Mouse (Mus musculus): Measurements from ENCODE around the gene Ntn1. TPM values are rescaled to one million over a fixed set of nuclear protein-coding genes. Genes with fewer than 3 reads are reported as not detected.

The Ntn1 gene
- polyA plus RNA-seq, 1 experiment from 2014 or later = 17.7 TPM

- no peaks in the 10 kb centered on the region for H3K4me1 ChIP-seq (ENCODE audit: control insufficient read depth, insufficient read depth, low read length)
- 0 out of 2 replicates have a peak, but pooled peaks have one; percentile 39 for ATAC-seq (replicated peaks; ENCODE audit: extremely low read depth, insufficient read depth, low FRiP score)
- no peaks in the 10 kb centered on the region for H3K27me3 ChIP-seq (ENCODE audit: control insufficient read depth, insufficient read depth, low read length)
- 75% methylated on average over 10 of the region's 10 CpGs for WGBS
- no peak overlapping the region for H3K27ac ChIP-seq (ENCODE audit: low read length)
- no peak overlapping the region for H3K9ac ChIP-seq (ENCODE audit: low read length)
- no peaks in the 10 kb centered on the region for H3K9me3 ChIP-seq (replicated peaks; ENCODE audit: control insufficient read depth, low read length)
- H3K4me2 ChIP-seq (ENCODE audit: low read depth, low read length) = no peak overlapping the region
- H3K36me3 ChIP-seq (ENCODE audit: control insufficient read depth, insufficient read depth) = 0 out of 2 replicates have a peak, but pooled peaks cover 1% of the 10 kb centered on the region
- H3K4me3 ChIP-seq (ENCODE audit: low read length) = no peak overlapping the region
Observed at GRCm38 (mm10) chr11:68261162-68261892, 139.3 kb downstream of the Ntn1 start.

- H3K4me1 ChIP-seq (ENCODE audit: control insufficient read depth, insufficient read depth, low read length) = no peaks in the 10 kb centered on the region
- 93% methylated on average over 6 of the region's 6 CpGs for WGBS
- no peak overlapping the region for H3K4me3 ChIP-seq (ENCODE audit: low read length)
- H3K27me3 ChIP-seq (ENCODE audit: control insufficient read depth, insufficient read depth, low read length) = no peaks in the 10 kb centered on the region
- no peak for ATAC-seq (replicated peaks; ENCODE audit: extremely low read depth, insufficient read depth, low FRiP score)
- no peak overlapping the region for H3K27ac ChIP-seq (ENCODE audit: low read length)
- no peak overlapping the region for H3K4me2 ChIP-seq (ENCODE audit: low read depth, low read length)
- peaks cover 9% of the 10 kb centered on the region; the same call in 1 of the 2 replicates for H3K36me3 ChIP-seq (ENCODE audit: control insufficient read depth, insufficient read depth)
- no peaks in the 10 kb centered on the region for H3K9me3 ChIP-seq (replicated peaks; ENCODE audit: control insufficient read depth, low read length)
- no peak overlapping the region for H3K9ac ChIP-seq (ENCODE audit: low read length)
Observed at GRCm38 (mm10) chr11:68260399-68260798, 140.2 kb downstream of the Ntn1 start.

GRCm38 (mm10) chr11:68258498-68258897, 142.1 kb downstream of the Ntn1 start:
- no peak overlapping the region for H3K4me3 ChIP-seq (ENCODE audit: low read length)

GRCm38 (mm10) chr11:68253531-68253930, 147.1 kb downstream of the Ntn1 start:
- peaks cover 13% of the 10 kb centered on the region; the same call in 1 of the 2 replicates for H3K36me3 ChIP-seq (ENCODE audit: control insufficient read depth, insufficient read depth)
- WGBS = 61% methylated on average over 7 of the region's 7 CpGs
- ATAC-seq (replicated peaks; ENCODE audit: extremely low read depth, insufficient read depth, low FRiP score) = peak; percentile 32; the same call in 1 of the 2 replicates
- H3K4me2 ChIP-seq (ENCODE audit: low read depth, low read length) = no peak overlapping the region
- H3K27ac ChIP-seq (ENCODE audit: low read length) = no peak overlapping the region
- no peak overlapping the region for H3K9ac ChIP-seq (ENCODE audit: low read length)
- no peaks in the 10 kb centered on the region for H3K4me1 ChIP-seq (ENCODE audit: control insufficient read depth, insufficient read depth, low read length)
- H3K4me3 ChIP-seq (ENCODE audit: low read length) = no peak overlapping the region
- H3K27me3 ChIP-seq (ENCODE audit: control insufficient read depth, insufficient read depth, low read length) = no peaks in the 10 kb centered on the region
- H3K9me3 ChIP-seq (replicated peaks; ENCODE audit: control insufficient read depth, low read length) = peaks cover 4% of the 10 kb centered on the region; the same call in 1 of the 2 replicates

More at GRCm38 (mm10) chr11:68258498-68258897, 142.1 kb downstream of the Ntn1 start:
- no peaks in the 10 kb centered on the region for H3K4me1 ChIP-seq (ENCODE audit: control insufficient read depth, insufficient read depth, low read length)
- H3K27me3 ChIP-seq (ENCODE audit: control insufficient read depth, insufficient read depth, low read length) = no peaks in the 10 kb centered on the region
- H3K9ac ChIP-seq (ENCODE audit: low read length) = no peak overlapping the region
- H3K4me2 ChIP-seq (ENCODE audit: low read depth, low read length) = no peak overlapping the region
- H3K27ac ChIP-seq (ENCODE audit: low read length) = no peak overlapping the region
- peaks cover 2% of the 10 kb centered on the region; the same call in 1 of the 2 replicates for H3K9me3 ChIP-seq (replicated peaks; ENCODE audit: control insufficient read depth, low read length)
- H3K36me3 ChIP-seq (ENCODE audit: control insufficient read depth, insufficient read depth) = peaks cover 13% of the 10 kb centered on the region; the same call in 1 of the 2 replicates
- 60% methylated on average over 4 of the region's 4 CpGs for WGBS
- ATAC-seq (replicated peaks; ENCODE audit: extremely low read depth, insufficient read depth, low FRiP score) = no peak

GRCm38 (mm10) chr11:68250106-68250505, 150.5 kb downstream of the Ntn1 start:
- Histone ChIP-seq H3K27ac (ENCODE audit: low read length) (no peak overlapping the region), H3K9me3 (replicated peaks; ENCODE audit: control insufficient read depth, low read length) (peaks cover 4% of the 10 kb centered on the region; the same call in 1 of the 2 replicates), H3K9ac (ENCODE audit: low read length) (no peak overlapping the region), H3K36me3 (ENCODE audit: control insufficient read depth, insufficient read depth) (0 out of 2 replicates have a peak, but pooled peaks cover 3% of the 10 kb centered on the region), H3K4me3 (ENCODE audit: low read length) (no peak overlapping the region), H3K4me1 (ENCODE audit: control insufficient read depth, insufficient read depth, low read length) (no peaks in the 10 kb centered on the region), H3K27me3 (ENCODE audit: control insufficient read depth, insufficient read depth, low read length) (no peaks in the 10 kb centered on the region), H3K4me2 (ENCODE audit: low read depth, low read length) (no peak overlapping the region)
- 84% methylated on average over 6 of the region's 6 CpGs for WGBS
- no peak for ATAC-seq (replicated peaks; ENCODE audit: extremely low read depth, insufficient read depth, low FRiP score)

- no peak for ATAC-seq (replicated peaks; ENCODE audit: extremely low read depth, insufficient read depth, low FRiP score)
- Histone ChIP-seq H3K4me2 (ENCODE audit: low read depth, low read length) (no peak overlapping the region), H3K9ac (ENCODE audit: low read length) (no peak overlapping the region), H3K9me3 (replicated peaks; ENCODE audit: control insufficient read depth, low read length) (peaks cover 2% of the 10 kb centered on the region; the same call in 1 of the 2 replicates), H3K36me3 (ENCODE audit: control insufficient read depth, insufficient read depth) (peaks cover 7% of the 10 kb centered on the region; the same call in 1 of the 2 replicates), H3K27ac (ENCODE audit: low read length) (no peak overlapping the region), H3K4me3 (ENCODE audit: low read length) (no peak overlapping the region), H3K4me1 (ENCODE audit: control insufficient read depth, insufficient read depth, low read length) (no peaks in the 10 kb centered on the region), H3K27me3 (ENCODE audit: control insufficient read depth, insufficient read depth, low read length) (no peaks in the 10 kb centered on the region)
- 52% methylated on average over 6 of the region's 6 CpGs for WGBS
Observed at GRCm38 (mm10) chr11:68247897-68248296, 152.7 kb downstream of the Ntn1 start.

GRCm38 (mm10) chr11:68244992-68245261, 155.7 kb downstream of the Ntn1 start:
- Histone ChIP-seq H3K27me3 (ENCODE audit: control insufficient read depth, insufficient read depth, low read length) (no peaks in the 10 kb centered on the region), H3K27ac (ENCODE audit: low read length) (no peak overlapping the region), H3K4me2 (ENCODE audit: low read depth, low read length) (no peak overlapping the region), H3K4me1 (ENCODE audit: control insufficient read depth, insufficient read depth, low read length) (no peaks in the 10 kb centered on the region), H3K36me3 (ENCODE audit: control insufficient read depth, insufficient read depth) (peaks cover 7% of the 10 kb centered on the region; the same call in 1 of the 2 replicates), H3K4me3 (ENCODE audit: low read length) (no peak overlapping the region), H3K9me3 (replicated peaks; ENCODE audit: control insufficient read depth, low read length) (no peaks in the 10 kb centered on the region; the same call in 1 of the 2 replicates), H3K9ac (ENCODE audit: low read length) (no peak overlapping the region)
- WGBS = 87% methylated on average over 5 of the region's 5 CpGs
- ATAC-seq (replicated peaks; ENCODE audit: extremely low read depth, insufficient read depth, low FRiP score) = no peak

- WGBS = 65% methylated on average over 16 of the region's 16 CpGs
- ATAC-seq (replicated peaks; ENCODE audit: extremely low read depth, insufficient read depth, low FRiP score) = no peak
Observed at GRCm38 (mm10) chr11:68244254-68244991, 156.2 kb downstream of the Ntn1 start.

GRCm38 (mm10) chr11:68239756-68240155, 160.9 kb downstream of the Ntn1 start:
- no peak overlapping the region for H3K27ac ChIP-seq (ENCODE audit: low read length)
- H3K9ac ChIP-seq (ENCODE audit: low read length) = no peak overlapping the region
- no peaks in the 10 kb centered on the region; the same call in 1 of the 2 replicates for H3K9me3 ChIP-seq (replicated peaks; ENCODE audit: control insufficient read depth, low read length)
- 60% methylated on average over 5 of the region's 5 CpGs for WGBS
- H3K4me2 ChIP-seq (ENCODE audit: low read depth, low read length) = no peak overlapping the region
- no peak overlapping the region for H3K4me3 ChIP-seq (ENCODE audit: low read length)
- H3K27me3 ChIP-seq (ENCODE audit: control insufficient read depth, insufficient read depth, low read length) = no peaks in the 10 kb centered on the region
- ATAC-seq (replicated peaks; ENCODE audit: extremely low read depth, insufficient read depth, low FRiP score) = no peak
- H3K4me1 ChIP-seq (ENCODE audit: control insufficient read depth, insufficient read depth, low read length) = peaks cover 2% of the 10 kb centered on the region; the same call in 1 of the 2 replicates
- H3K36me3 ChIP-seq (ENCODE audit: control insufficient read depth, insufficient read depth) = peaks cover 9% of the 10 kb centered on the region; the same call in 1 of the 2 replicates

More at GRCm38 (mm10) chr11:68244254-68244991, 156.2 kb downstream of the Ntn1 start:
- H3K27ac ChIP-seq (ENCODE audit: low read length) = no peak overlapping the region
- H3K27me3 ChIP-seq (ENCODE audit: control insufficient read depth, insufficient read depth, low read length) = no peaks in the 10 kb centered on the region
- H3K9ac ChIP-seq (ENCODE audit: low read length) = no peak overlapping the region
- H3K4me3 ChIP-seq (ENCODE audit: low read length) = no peak overlapping the region
- H3K36me3 ChIP-seq (ENCODE audit: control insufficient read depth, insufficient read depth) = peaks cover 7% of the 10 kb centered on the region; the same call in 1 of the 2 replicates
- 0 out of 2 replicates have a peak, but pooled peaks cover under 1% of the 10 kb centered on the region for H3K4me1 ChIP-seq (ENCODE audit: control insufficient read depth, insufficient read depth, low read length)
- H3K4me2 ChIP-seq (ENCODE audit: low read depth, low read length) = no peak overlapping the region
- H3K9me3 ChIP-seq (replicated peaks; ENCODE audit: control insufficient read depth, low read length) = no peaks in the 10 kb centered on the region; the same call in 1 of the 2 replicates

Measured in heart, embryonic 16.5 days (tissue).